Mouse (Mus musculus) heart, adult 2 months (tissue): Measurements from ENCODE around the gene Cby3. TPM values are rescaled to one million over a fixed set of nuclear protein-coding genes. Genes with fewer than 3 reads are reported as not detected.

Source experiments
- DNase-seq, 2 experiments: peaks; one replicate each; pipeline ENCODE4 v3.0.0; 2021
- H3K27ac ChIP-seq: fragments of 200-600 bp; 2 replicates; pipeline ENCODE4 v1.8.1; 2022
- H3K27me3 ChIP-seq: fragments of 200-500 bp; 2 replicates; pipeline ENCODE4 v1.6.1; 2012; ENCODE audit warnings: mild to moderate bottlenecking, low read length, inconsistent platforms, mixed read lengths; ENCODE audit not compliant: control insufficient read depth, insufficient read depth
- H3K36me3 ChIP-seq: fragments of 200-500 bp; 2 replicates; pipeline ENCODE4 v1.6.1; 2012; ENCODE audit warnings: low read length, inconsistent platforms; ENCODE audit not compliant: control insufficient read depth, insufficient read depth
- H3K4me1 ChIP-seq: fragments of 200-500 bp; 2 replicates; pipeline ENCODE4 v1.6.1; 2011; ENCODE audit warnings: low read length; ENCODE audit not compliant: control insufficient read depth, insufficient read depth
- H3K4me3 ChIP-seq: fragments of 200-600 bp; 2 replicates; pipeline ENCODE4 v1.8.1; 2022
- H3K79me2 ChIP-seq: fragments of 200-500 bp; replicated peaks from 2 replicates; pipeline ENCODE4 v1.6.1; 2012; ENCODE audit warnings: mild to moderate bottlenecking, inconsistent platforms, low read length, moderate library complexity, mixed read lengths; ENCODE audit not compliant: control insufficient read depth, insufficient read depth
- H3K9ac ChIP-seq: fragments of 200-500 bp; 2 replicates; pipeline ENCODE4 v1.6.1; 2012; ENCODE audit warnings: low read depth, mild to moderate bottlenecking, control low read depth, inconsistent platforms, low read length, mixed read lengths
- CTCF ChIP-seq: fragments of 200-600 bp; IDR thresholded peaks from 2 replicates; pipeline ENCODE4 v1.8.1; 2022; ENCODE audit warnings: antibody characterized with exemption, mild to moderate bottlenecking, moderate library complexity
- EP300 ChIP-seq: fragments of 200-500 bp; IDR thresholded peaks from 2 replicates; pipeline ENCODE4 v1.6.1; 2011; ENCODE audit warnings: low read depth, low read length, control low read depth; ENCODE audit not compliant: insufficient read depth
- POLR2A ChIP-seq: fragments of 200-500 bp; IDR thresholded peaks from 2 replicates; pipeline ENCODE4 v1.6.1; 2011; ENCODE audit warnings: mild to moderate bottlenecking, low read depth, low read length, control low read depth; ENCODE audit not compliant: insufficient read depth
- WGBS: fragments of 180-500 bp; shearing (Covaris S2); methylation state at CpG from one replicate; pipeline ENCODE4 v1.1.7; 2018; 5-methylcytosine and 5-hydroxymethylcytosine counted together
- intact Hi-C: fragments of 180-260 bp; cut with DNase I; formaldehyde crosslinking; loops from one replicate; pipeline ENCODE4 v1.15.1; 2025
- polyA plus RNA-seq: library from polyadenylated mRNA; depleted of rRNA; stranded (reverse); fragments of >200 nt; gene quantifications from 2 replicates; pipeline ENCODE4 v1.2.3, GENCODE M21; 2012
- total RNA-seq, 2 experiments: library from RNA; stranded (reverse); gene quantifications; 2 replicates each; pipeline ENCODE4 v1.2.3; 2021

Cby3 gene
- total and polyA plus RNA-seq, 3 experiments = 0.29 TPM; not detected in 2

GRCm38 (mm10) chr11:50373621-50374020 lies 19.4 kb downstream of the Cby3 start:
- H3K79me2 ChIP-seq = 0 out of 2 replicates have a peak, but pooled peaks cover under 1% of the 10 kb centered on the region
- H3K27me3 ChIP-seq = no peaks in the 10 kb centered on the region
- no peak overlapping the region for H3K4me3 ChIP-seq
- DNase-seq = peak in 1 of 2 experiments; percentile 7
- WGBS = 95% methylated on average over 1 of the region's 1 CpGs
- H3K4me1 ChIP-seq = peaks cover 2% of the 10 kb centered on the region; the same call in 1 of the 2 replicates
- TF ChIP-seq CTCF (no peak), POLR2A (no peak), EP300 (no peak)
- H3K27ac ChIP-seq = no peak overlapping the region
- H3K36me3 ChIP-seq = peaks cover 1% of the 10 kb centered on the region
- H3K9ac ChIP-seq = no peak overlapping the region
- intact Hi-C loops = no loop called here

- peaks cover 6% of the 10 kb centered on the region for H3K4me1 ChIP-seq
- H3K27ac ChIP-seq = no peak overlapping the region
- peaks cover 9% of the 10 kb centered on the region for H3K36me3 ChIP-seq
- no peak overlapping the region for H3K9ac ChIP-seq
- TF ChIP-seq POLR2A (no peak), CTCF (no peak), EP300 (no peak)
- DNase-seq = peak in 1 of 2 experiments; percentile 10
- H3K79me2 ChIP-seq = 0 out of 2 replicates have a peak, but pooled peaks cover 1% of the 10 kb centered on the region
- intact Hi-C loops = no loop called here
- H3K4me3 ChIP-seq = no peak overlapping the region
- 90% methylated on average over 13 of the region's 13 CpGs for WGBS
- no peaks in the 10 kb centered on the region for H3K27me3 ChIP-seq
These were observed 20.2 kb downstream of the Cby3 start for GRCm38 (mm10) chr11:50374286-50375015.

- intact Hi-C loops = no loop called here
- DNase-seq = peak in 1 of 2 experiments; percentile 11
- H3K36me3 ChIP-seq = peaks cover 19% of the 10 kb centered on the region
- H3K4me3 ChIP-seq = no peak overlapping the region
- H3K27me3 ChIP-seq = no peaks in the 10 kb centered on the region
- H3K9ac ChIP-seq = no peak overlapping the region
- TF ChIP-seq CTCF (no peak), EP300 (no peak), POLR2A (no peak)
- H3K4me1 ChIP-seq = peaks cover 6% of the 10 kb centered on the region
- 95% methylated on average over 5 of the region's 5 CpGs for WGBS
- H3K27ac ChIP-seq = no peak overlapping the region
- 0 out of 2 replicates have a peak, but pooled peaks cover 3% of the 10 kb centered on the region for H3K79me2 ChIP-seq
These were observed 21.2 kb downstream of the Cby3 start for GRCm38 (mm10) chr11:50375421-50375820.

GRCm38 (mm10) chr11:50376156-50376790 lies 22.0 kb downstream of the Cby3 start:
- Histone ChIP-seq H3K4me1 (peaks cover 6% of the 10 kb centered on the region), H3K9ac (peak overlapping the region; percentile 87), H3K36me3 (peaks cover 20% of the 10 kb centered on the region), H3K27me3 (no peaks in the 10 kb centered on the region), H3K27ac (peak overlapping the region; percentile 99), H3K4me3 (peak overlapping the region; percentile 81), H3K79me2 (0 out of 2 replicates have a peak, but pooled peaks cover 3% of the 10 kb centered on the region)
- intact Hi-C loops = loop anchor here (2.0 kb wide), 1 partner anchor 51 kb away; the partner anchor contains the start of gene Canx
- WGBS = 50% methylated on average over 10 of the region's 10 CpGs
- peak in 1 of 2 experiments; percentile 17 for DNase-seq
- TF ChIP-seq POLR2A (no peak), CTCF (no peak), EP300 (no peak)

- peak within 1 kb of the TSS; percentile 95 for H3K4me3 ChIP-seq
- peaks cover 6% of the 10 kb centered on the region for H3K4me1 ChIP-seq
- peak within 1 kb of the TSS; percentile 98 for H3K9ac ChIP-seq
- peak within 1 kb of the TSS; percentile 99 for H3K27ac ChIP-seq
- 0 out of 2 replicates have a peak, but pooled peaks cover 3% of the 10 kb centered on the region for H3K79me2 ChIP-seq
- under 1% methylated on average over 76 of the region's 76 CpGs for WGBS
- intact Hi-C loops = loop anchor here (2.0 kb wide), 1 partner anchor 52 kb away; the partner anchor contains the start of gene Canx
- peaks cover 25% of the 10 kb centered on the region for H3K36me3 ChIP-seq
- peak; percentile 99 for TF ChIP-seq POLR2A
- TF ChIP-seq CTCF = peak; percentile 44; the same call in 1 of the 2 replicates
- peak; percentile 76 for TF ChIP-seq EP300
- peak; percentile 99 for DNase-seq
- no peaks in the 10 kb centered on the region for H3K27me3 ChIP-seq
These were observed 22.9 kb downstream of the Cby3 start, which contains the start of gene Hnrnph1 for GRCm38 (mm10) chr11:50376911-50377891. Gene Hnrnph1, plus strand, starts transcription at chr11:50376990.
